Mouse (Mus musculus): Measurements from ENCODE around the gene Pip5k1b.

- TF ChIP-seq POLR2A (IDR thresholded peaks at IDR 0.05; ENCODE audit: low read depth, low read length) = no peak
- TF ChIP-seq CTCF (IDR thresholded peaks at IDR 0.05; ENCODE audit: extremely low read depth, insufficient read depth, insufficient read length, insufficient replicate concordance) = no peak
Measured at GRCm38 (mm10) chr19:24344501-24344900, 211.2 kb downstream of the Pip5k1b start.

Data from spleen, adult 2 months (tissue).